Mouse (Mus musculus) liver, postnatal 0 days (tissue): ENCODE measurements around the gene Fbxl8.

Source experiments
- CTCF ChIP-seq: sonication (generic); IDR thresholded peaks from 2 replicates; pipeline ENCODE4 v1.5.1; 2016; ENCODE audit warnings: antibody characterized with exemption, low read depth
- EP300 ChIP-seq: IDR thresholded peaks from 2 replicates; pipeline ENCODE4 v1.6.1; 2016; ENCODE audit warnings: antibody characterized with exemption, low read depth, mild to moderate bottlenecking

DNA sequence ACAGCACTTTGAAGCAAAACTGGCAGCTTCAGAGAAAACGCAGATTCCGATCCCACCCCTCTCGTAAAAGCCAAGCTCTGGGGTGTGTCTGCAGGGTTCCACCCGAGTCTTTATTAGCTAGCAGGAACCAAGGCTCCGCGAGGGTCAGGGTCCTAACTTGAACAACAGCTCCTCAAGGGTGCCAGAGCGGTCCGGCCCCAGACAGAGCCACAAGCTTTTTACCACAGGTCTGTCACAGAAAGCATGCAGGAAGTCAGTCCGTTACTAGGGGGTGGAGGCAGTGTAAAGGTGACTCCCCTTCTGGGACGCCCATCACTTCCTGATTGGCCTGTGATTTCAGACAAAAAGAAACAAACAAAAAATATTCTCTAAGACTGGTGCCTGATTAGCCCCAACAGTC is 680 bp downstream of the Fbxl8 start:
- TF ChIP-seq EP300 (no peak), CTCF (no peak)
